Mouse (Mus musculus) liver, embryonic 11.5 days (tissue): ENCODE results near the gene March6. TPM values are rescaled to one million over a fixed set of nuclear protein-coding genes. Genes with fewer than 3 reads are reported as not detected.

Experiments
- ATAC-seq: fragments of 200-750 bp; cut with Nextera tagmentation; replicated peaks from 2 replicates; pipeline ENCODE4 v1.8.0; 2017; ENCODE audit warnings: moderate number of reproducible peaks, mild to moderate bottlenecking, moderate TSS enrichment, moderate library complexity; ENCODE audit not compliant: low FRiP score
- DNase-seq: peaks from one replicate; pipeline ENCODE4 v3.0.0-alpha.2; 2017; ENCODE audit warnings: low spot score
- H3K27ac ChIP-seq: fragments of 300-500 bp; sonication (generic); 2 replicates; pipeline ENCODE4 v1.5.1; 2014; ENCODE audit warnings: mild to moderate bottlenecking, low read depth, low read length, control low read depth
- H3K27me3 ChIP-seq: fragments of 300-500 bp; sonication (generic); replicated peaks from 2 replicates; pipeline ENCODE4 v1.6.1; 2014; ENCODE audit warnings: low read length, mixed read lengths; ENCODE audit not compliant: control insufficient read depth, insufficient read depth
- H3K36me3 ChIP-seq: fragments of 300-500 bp; sonication (generic); 2 replicates; pipeline ENCODE4 v1.6.1; 2014; ENCODE audit warnings: mild to moderate bottlenecking, low read length, moderate library complexity, mixed read lengths; ENCODE audit not compliant: control insufficient read depth, insufficient read depth
- H3K4me1 ChIP-seq: fragments of 300-500 bp; sonication (generic); replicated peaks from 2 replicates; pipeline ENCODE4 v1.6.1; 2014; ENCODE audit warnings: low read length, mixed read lengths; ENCODE audit not compliant: control insufficient read depth, insufficient read depth
- H3K4me2 ChIP-seq: fragments of 300-500 bp; sonication (generic); 2 replicates; pipeline ENCODE4 v1.6.1; 2014; ENCODE audit warnings: mild to moderate bottlenecking, control low read depth, moderate library complexity
- H3K4me3 ChIP-seq: fragments of 300-500 bp; sonication (generic); 2 replicates; pipeline ENCODE4 v1.5.1; 2014; ENCODE audit warnings: low read depth, low read length, control low read depth
- H3K9ac ChIP-seq: fragments of 300-500 bp; sonication (generic); 2 replicates; pipeline ENCODE4 v1.6.1; 2014; ENCODE audit warnings: low read depth, low read length, control low read depth
- H3K9me3 ChIP-seq: fragments of 300-500 bp; sonication (generic); 2 replicates; pipeline ENCODE4 v1.6.1; 2016; ENCODE audit warnings: low read length, inconsistent platforms, mixed read lengths; ENCODE audit not compliant: control insufficient read depth
- WGBS: fragments of 180-500 bp; shearing (Covaris S2); extraction: QIAGEN DNeasy Blood & Tissue Kit; methylation state at CpG from one replicate; pipeline ENCODE4 v1.1.7; 2014; 5-methylcytosine and 5-hydroxymethylcytosine counted together
- polyA plus RNA-seq: library from polyadenylated mRNA; unstranded; fragments of >200 nt; fragmentation: Nextera tagmentation; extraction: Ambion mirVana; gene quantifications from 2 replicates; pipeline ENCODE4 v1.2.1, GENCODE M21; 2014

Gene March6
- polyA plus RNA-seq, 1 experiment from 2014 or later: 36.1 TPM

- Histone ChIP-seq H3K27ac (no peak overlapping the region), H3K4me3 (no peak overlapping the region), H3K36me3 (no peaks in the 10 kb centered on the region), H3K9ac (no peak overlapping the region), H3K4me1 (peaks cover 6% of the 10 kb centered on the region), H3K9me3 (no peaks in the 10 kb centered on the region), H3K27me3 (no peaks in the 10 kb centered on the region), H3K4me2 (no peak overlapping the region)
- ATAC-seq: no peak
- DNase-seq: no peak
- WGBS: 50% methylated on average over 7 of the region's 7 CpGs
Measured at GRCm38 (mm10) chr15:31447121-31447520, 83.7 kb downstream of the March6 start.

- WGBS: 83% methylated on average over 4 of the region's 4 CpGs
- H3K27ac ChIP-seq: no peak overlapping the region
- H3K9ac ChIP-seq: no peak overlapping the region
- H3K4me2 ChIP-seq: no peak overlapping the region
- H3K9me3 ChIP-seq: no peaks in the 10 kb centered on the region
- no peak overlapping the region for H3K4me3 ChIP-seq
- no peaks in the 10 kb centered on the region for H3K36me3 ChIP-seq
- no peaks in the 10 kb centered on the region for H3K4me1 ChIP-seq
- ATAC-seq (no peak), DNase-seq (no peak)
- H3K27me3 ChIP-seq: no peaks in the 10 kb centered on the region
Measured at GRCm38 (mm10) chr15:31442698-31443097, 88.2 kb downstream of the March6 start.

DNA sequence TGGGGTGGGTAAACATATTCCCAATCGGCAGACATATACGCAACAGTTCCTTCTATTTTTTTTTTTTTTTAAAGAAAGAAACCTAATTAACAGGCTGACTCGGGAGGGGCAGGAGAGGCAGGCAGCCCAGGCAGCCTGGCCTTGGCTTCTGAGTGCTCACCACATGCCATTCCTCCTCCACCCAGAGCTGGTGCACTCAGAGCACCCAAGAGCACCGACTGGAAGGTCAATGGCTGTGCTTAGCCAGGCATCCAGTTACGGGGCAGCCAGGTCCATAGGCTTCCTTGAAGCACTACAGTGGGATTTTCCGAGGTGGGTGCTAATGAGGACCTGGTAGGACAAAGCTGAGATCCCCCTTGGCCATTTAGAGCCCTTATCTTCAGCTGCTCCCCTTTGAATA is 88.9 kb downstream of the March6 start:
- H3K27ac ChIP-seq: no peak overlapping the region

DNA sequence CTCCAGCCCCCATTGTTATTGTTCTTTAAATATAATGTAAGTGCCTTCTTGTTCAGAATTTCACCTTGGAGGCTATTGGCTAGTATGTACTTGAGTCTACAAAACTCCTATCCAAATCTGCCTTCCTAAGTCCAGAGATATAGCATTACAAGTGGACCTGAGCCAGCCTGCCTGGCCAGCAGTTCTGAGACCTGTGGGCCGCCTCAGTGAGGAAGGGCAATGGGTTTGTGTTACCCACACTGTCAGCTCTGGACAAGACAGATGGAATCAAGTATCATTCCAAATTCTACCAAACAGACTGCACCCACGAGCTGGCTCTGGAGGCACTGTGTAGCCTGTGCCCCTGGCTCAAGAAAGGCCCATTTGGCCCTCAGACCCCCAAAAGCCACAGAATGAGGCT is 94.0 kb downstream of the March6 start:
- Histone ChIP-seq H3K4me1 (no peaks in the 10 kb centered on the region), H3K9ac (no peak overlapping the region), H3K9me3 (no peaks in the 10 kb centered on the region), H3K4me3 (no peak overlapping the region), H3K27me3 (no peaks in the 10 kb centered on the region), H3K36me3 (no peaks in the 10 kb centered on the region), H3K27ac (no peak overlapping the region), H3K4me2 (no peak overlapping the region)
- 75% methylated on average over 2 of the region's 2 CpGs for WGBS
- ATAC-seq: no peak
- DNase-seq: no peak

More for the DNA sequence above, 88.9 kb downstream of the March6 start:
- ATAC-seq: no peak
- DNase-seq: no peak
- no peak overlapping the region for H3K4me2 ChIP-seq
- H3K4me3 ChIP-seq: no peak overlapping the region
- no peaks in the 10 kb centered on the region for H3K4me1 ChIP-seq
- H3K36me3 ChIP-seq: no peaks in the 10 kb centered on the region
- 76% methylated on average over 6 of the region's 6 CpGs for WGBS
- no peaks in the 10 kb centered on the region for H3K27me3 ChIP-seq
- H3K9ac ChIP-seq: no peak overlapping the region
- no peaks in the 10 kb centered on the region for H3K9me3 ChIP-seq

- Histone ChIP-seq H3K4me2 (no peak overlapping the region), H3K9ac (no peak overlapping the region), H3K9me3 (no peaks in the 10 kb centered on the region), H3K36me3 (no peaks in the 10 kb centered on the region), H3K27me3 (no peaks in the 10 kb centered on the region), H3K4me1 (no peaks in the 10 kb centered on the region), H3K27ac (no peak overlapping the region), H3K4me3 (no peak overlapping the region)
- ATAC-seq (no peak), DNase-seq (no peak)
- WGBS: 34% methylated on average over 1 of the region's 1 CpGs
Measured at GRCm38 (mm10) chr15:31436083-31436482, 94.8 kb downstream of the March6 start.

DNA sequence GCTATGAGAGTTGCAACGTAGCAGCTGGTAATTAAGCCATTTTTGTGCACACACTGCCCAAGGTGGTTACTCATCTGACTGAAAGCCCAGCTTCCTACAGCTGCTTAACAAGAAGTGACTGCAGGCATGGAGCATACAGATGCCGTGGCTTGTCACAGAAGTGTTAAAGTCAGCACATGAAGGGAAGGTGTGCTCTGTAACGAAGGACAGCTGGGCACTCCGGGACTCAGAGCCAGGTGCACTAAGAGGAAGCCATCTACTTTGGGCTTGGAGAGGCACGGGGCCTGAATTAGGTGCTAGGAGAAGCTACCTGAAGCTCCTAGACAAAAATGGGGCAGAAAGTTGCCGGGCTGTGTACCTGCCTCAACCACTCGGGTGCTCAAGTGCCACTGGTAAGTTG is 97.1 kb downstream of the March6 start:
- no peaks in the 10 kb centered on the region for H3K27me3 ChIP-seq
- no peak overlapping the region for H3K4me3 ChIP-seq
- H3K9ac ChIP-seq: no peak overlapping the region
- ATAC-seq (no peak), DNase-seq (no peak)
- H3K36me3 ChIP-seq: no peaks in the 10 kb centered on the region
- H3K9me3 ChIP-seq: no peaks in the 10 kb centered on the region
- no peaks in the 10 kb centered on the region for H3K4me1 ChIP-seq
- H3K4me2 ChIP-seq: no peak overlapping the region
- no peak overlapping the region for H3K27ac ChIP-seq
- WGBS: 64% methylated on average over 7 of the region's 7 CpGs

GRCm38 (mm10) chr15:31431847-31432246 is 99.0 kb downstream of the March6 start:
- WGBS: 86% methylated on average over 8 of the region's 8 CpGs
- H3K36me3 ChIP-seq: no peaks in the 10 kb centered on the region
- no peak overlapping the region for H3K27ac ChIP-seq
- no peaks in the 10 kb centered on the region for H3K9me3 ChIP-seq
- no peaks in the 10 kb centered on the region for H3K27me3 ChIP-seq
- DNase-seq (no peak), ATAC-seq (no peak)
- H3K9ac ChIP-seq: no peak overlapping the region
- no peak overlapping the region for H3K4me2 ChIP-seq
- no peaks in the 10 kb centered on the region for H3K4me1 ChIP-seq
- H3K4me3 ChIP-seq: no peak overlapping the region

GRCm38 (mm10) chr15:31430014-31430413 is 100.8 kb downstream of the March6 start:
- 69% methylated on average over 2 of the region's 2 CpGs for WGBS
- no peaks in the 10 kb centered on the region for H3K36me3 ChIP-seq
- H3K27me3 ChIP-seq: no peaks in the 10 kb centered on the region
- DNase-seq: no peak
- H3K9ac ChIP-seq: no peak overlapping the region
- H3K27ac ChIP-seq: no peak overlapping the region
- no peak for ATAC-seq
- H3K4me2 ChIP-seq: no peak overlapping the region
- no peak overlapping the region for H3K4me3 ChIP-seq
- H3K4me1 ChIP-seq: no peaks in the 10 kb centered on the region
- no peaks in the 10 kb centered on the region for H3K9me3 ChIP-seq

- Histone ChIP-seq H3K4me3 (no peak overlapping the region), H3K36me3 (no peaks in the 10 kb centered on the region), H3K4me1 (no peaks in the 10 kb centered on the region), H3K4me2 (no peak overlapping the region), H3K27me3 (no peaks in the 10 kb centered on the region), H3K9ac (no peak overlapping the region), H3K27ac (no peak overlapping the region), H3K9me3 (no peaks in the 10 kb centered on the region)
- no peak for ATAC-seq
- WGBS: 74% methylated on average over 7 of the region's 7 CpGs
- DNase-seq: no peak
Measured at GRCm38 (mm10) chr15:31429429-31429828, 101.4 kb downstream of the March6 start.
